Mouse (Mus musculus) ovary, postnatal 36 days (tissue): ENCODE measurements around the gene Golph3.
"Not testable (repeated sequence)": the region's sequence is repeated elsewhere in the genome, so short reads cannot be mapped to it uniquely, and the experiment has no call there.

Source experiments
- DNase-seq: peaks from one replicate; pipeline ENCODE4 v3.0.0; 2022; ENCODE audit warnings: low spot score, mixed read lengths

The Golph3 gene

GRCm38 (mm10) chr15:12357459-12357858, 36.2 kb downstream of the Golph3 start:
- no peak for DNase-seq

GRCm38 (mm10) chr15:12358384-12358783, 37.1 kb downstream of the Golph3 start:
- no peak for DNase-seq

GRCm38 (mm10) chr15:12360519-12361212, 39.4 kb downstream of the Golph3 start:
- DNase-seq = no peak

- no peak for DNase-seq
Measured at GRCm38 (mm10) chr15:12362001-12362700, 40.9 kb downstream of the Golph3 start.

- no peak for DNase-seq
Measured at GRCm38 (mm10) chr15:12362701-12363040, 41.4 kb downstream of the Golph3 start.

GRCm38 (mm10) chr15:12364096-12364495, 42.8 kb downstream of the Golph3 start:
- no peak for DNase-seq

- DNase-seq = no peak
Measured at GRCm38 (mm10) chr15:12365416-12366071, 44.3 kb downstream of the Golph3 start.

GRCm38 (mm10) chr15:12366072-12366469, 44.8 kb downstream of the Golph3 start:
- DNase-seq = no peak

GRCm38 (mm10) chr15:12366580-12367305, 45.5 kb downstream of the Golph3 start:
- DNase-seq = not testable (repeated sequence)

- peak; percentile 48 for DNase-seq
Measured at GRCm38 (mm10) chr15:12367306-12368080, 46.2 kb downstream of the Golph3 start.

GRCm38 (mm10) chr15:12368357-12368756, 47.1 kb downstream of the Golph3 start:
- no peak for DNase-seq

- no peak for DNase-seq
Measured at GRCm38 (mm10) chr15:12368850-12369249, 47.6 kb downstream of the Golph3 start.

- no peak for DNase-seq
Measured at GRCm38 (mm10) chr15:12370096-12370495, 48.8 kb downstream of the Golph3 start.

GRCm38 (mm10) chr15:12371183-12371582, 49.9 kb downstream of the Golph3 start:
- DNase-seq = peak; percentile 65

GRCm38 (mm10) chr15:12373496-12373895, 52.2 kb downstream of the Golph3 start:
- no peak for DNase-seq

GRCm38 (mm10) chr15:12373918-12374317, 52.7 kb downstream of the Golph3 start:
- DNase-seq = peak; percentile 18

- DNase-seq = no peak
Measured at GRCm38 (mm10) chr15:12374916-12375315, 53.7 kb downstream of the Golph3 start.

GRCm38 (mm10) chr15:12375641-12376311, 54.5 kb downstream of the Golph3 start:
- peak; percentile 78 for DNase-seq

- no peak for DNase-seq
Measured at GRCm38 (mm10) chr15:12376491-12377069, 55.3 kb downstream of the Golph3 start.

- peak; percentile 17 for DNase-seq
Measured at GRCm38 (mm10) chr15:12377800-12378199, 56.5 kb downstream of the Golph3 start.

GRCm38 (mm10) chr15:12380057-12380456, 58.8 kb downstream of the Golph3 start:
- DNase-seq = no peak
